Mouse (Mus musculus): ENCODE results near the gene Pcnx.

Pcnx gene

DNA sequence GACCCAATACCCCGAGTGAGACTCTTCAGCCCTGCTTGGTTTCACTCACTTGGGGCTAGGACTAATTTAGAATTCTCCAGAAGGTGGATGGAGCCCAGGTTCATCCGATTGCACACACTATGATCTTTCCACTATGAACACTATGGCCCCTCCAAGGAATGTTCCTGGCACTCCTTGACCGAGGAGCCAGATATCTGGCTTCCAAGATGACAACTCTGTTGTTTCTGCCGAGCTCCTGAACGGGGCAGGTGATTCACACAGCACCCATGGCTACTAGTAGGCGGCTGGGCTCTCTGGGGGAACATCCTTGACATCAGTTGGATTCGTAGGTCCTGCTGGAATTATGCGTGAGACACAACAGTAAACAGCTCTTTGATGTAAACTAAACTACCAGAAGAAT is 4.8 kb upstream of the Pcnx start:
- no peak for DNase-seq (ENCODE audit: low read depth, low spot score)

DNA sequence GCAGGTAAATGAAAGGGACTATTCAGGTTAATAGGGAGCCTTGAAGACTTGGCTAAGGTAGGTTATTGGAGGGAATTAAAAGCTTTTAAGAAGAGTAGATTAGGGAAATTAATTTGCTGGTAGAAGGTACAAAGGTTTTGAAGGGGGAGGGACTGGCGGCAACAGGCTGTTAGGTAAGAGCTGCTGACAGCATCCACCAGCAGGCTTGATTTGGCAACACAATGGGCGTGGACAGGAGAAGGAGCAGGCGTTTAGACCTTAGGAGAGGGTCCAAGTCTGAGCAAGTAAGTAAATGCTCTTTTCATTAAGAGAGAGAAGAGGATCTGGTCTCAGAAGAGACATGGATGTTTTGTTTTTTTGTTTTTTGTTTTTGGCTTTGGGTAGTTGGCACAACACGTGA is 3.1 kb upstream of the Pcnx start:
- no peak for DNase-seq (ENCODE audit: low read depth, low spot score)

DNA sequence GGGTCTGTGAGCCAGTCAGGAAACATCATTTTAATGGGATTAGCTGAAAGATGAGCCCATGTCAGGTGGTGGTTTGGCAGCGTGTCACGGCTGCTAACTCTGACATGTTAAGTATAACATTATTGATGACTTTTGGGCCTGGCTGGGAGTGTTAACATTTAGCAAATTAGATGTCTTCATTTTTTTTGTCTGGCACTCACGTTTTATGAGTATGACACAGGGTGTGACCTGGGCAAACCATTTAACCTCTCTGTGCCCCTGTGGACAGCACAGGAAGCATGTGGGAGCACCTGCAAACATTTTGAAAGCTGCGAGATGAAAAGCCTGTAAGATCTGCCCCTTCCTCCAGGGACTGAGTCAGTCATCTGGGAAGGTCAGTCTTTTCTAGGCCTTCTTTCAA is 2.6 kb upstream of the Pcnx start:
- no peak for DNase-seq (ENCODE audit: low read depth, low spot score)

- no peak for DNase-seq (ENCODE audit: low read depth, low spot score)
Observed at GRCm38 (mm10) chr12:81857978-81858569, 1.7 kb upstream of the Pcnx start.

GRCm38 (mm10) chr12:81860308-81861181 is 722 bp downstream of the Pcnx start:
- DNase-seq (ENCODE audit: low read depth, low spot score) = peak; percentile 80

DNA sequence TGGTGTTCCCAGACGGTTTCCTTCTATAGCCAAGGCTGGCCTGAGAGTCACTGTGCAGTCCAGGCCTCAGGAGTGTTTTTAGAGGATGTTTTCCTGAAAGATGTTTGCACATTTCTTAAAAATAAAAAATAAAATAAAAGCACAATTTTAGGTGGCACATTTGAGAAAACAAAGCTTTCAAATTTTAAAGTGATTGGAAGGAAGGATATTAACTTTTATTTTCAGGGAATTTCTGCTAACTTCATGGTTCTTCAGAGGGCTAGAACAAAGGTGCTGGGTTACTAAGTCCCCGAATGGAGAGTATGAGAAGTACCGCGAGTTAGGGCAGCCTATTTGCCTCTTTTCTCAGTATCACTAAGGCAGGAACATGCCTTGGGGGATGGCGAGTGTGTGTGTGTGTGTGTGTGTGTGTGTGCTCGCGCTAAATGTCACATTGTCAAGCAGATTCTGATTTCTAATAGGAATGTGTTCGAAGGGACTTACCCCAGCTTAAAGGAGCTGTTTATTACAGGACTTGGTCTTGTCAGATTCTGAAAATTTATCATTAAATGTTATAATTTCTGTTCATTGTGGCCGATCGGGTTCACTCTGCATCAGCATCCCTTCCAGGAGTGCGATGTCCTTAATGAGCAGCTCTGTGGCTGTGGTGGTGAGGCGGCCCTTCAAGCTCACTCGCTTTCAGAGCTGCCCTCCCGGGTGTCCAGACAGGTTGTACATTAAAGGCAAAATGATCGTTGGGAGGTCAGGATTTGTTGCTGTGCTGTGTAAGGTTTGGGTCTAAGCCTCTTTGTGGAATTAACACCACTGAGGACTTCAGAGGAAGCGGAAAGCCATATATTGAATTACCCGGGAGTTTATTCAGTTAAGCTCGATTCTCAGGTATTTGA is 1.6 kb downstream of the Pcnx start:
- peak; percentile 51 for DNase-seq (ENCODE audit: low read depth, low spot score)

DNA sequence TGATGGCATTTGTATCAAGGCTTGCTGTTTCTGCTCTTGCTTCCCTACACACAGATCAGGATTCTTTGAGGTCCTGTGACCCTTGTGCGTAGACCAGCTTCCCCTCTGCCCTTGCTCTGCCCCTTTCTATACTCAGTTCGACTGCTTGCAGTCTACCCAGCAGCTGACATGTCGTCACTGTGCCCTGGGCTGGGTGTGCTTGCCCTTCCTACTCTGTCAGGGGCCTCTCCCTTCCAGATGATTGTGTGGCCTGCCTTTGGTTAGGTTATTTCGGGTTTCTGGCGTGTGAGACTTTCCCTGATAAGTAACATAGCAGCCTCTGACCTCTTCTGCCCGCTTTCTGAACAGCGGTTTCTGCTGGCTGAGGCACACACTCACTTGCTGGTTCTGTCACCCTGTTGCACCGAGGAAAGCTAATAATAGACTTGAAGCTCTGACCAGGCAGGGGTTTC is 2.6 kb downstream of the Pcnx start:
- peak; percentile 19 for DNase-seq (ENCODE audit: low read depth, low spot score)

DNA sequence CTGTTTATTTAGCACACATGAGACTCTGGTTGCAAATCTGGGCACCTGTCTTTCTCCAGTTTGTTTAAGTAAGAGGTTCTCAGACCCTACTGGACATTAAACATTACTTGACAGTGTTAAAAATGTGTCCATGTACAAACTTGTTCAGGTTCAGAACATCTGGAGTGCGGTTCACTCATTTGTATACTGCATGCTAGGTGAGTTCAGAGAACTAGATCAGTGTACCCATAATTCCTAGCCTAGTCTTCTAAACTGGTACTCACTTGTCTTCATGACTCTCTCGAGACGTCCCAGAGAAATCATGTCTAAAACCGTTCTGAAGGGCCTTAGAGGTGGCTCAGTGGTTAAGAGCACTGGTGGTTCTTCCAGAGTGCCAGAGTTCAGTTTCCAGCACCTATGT is 4.1 kb downstream of the Pcnx start:
- DNase-seq (ENCODE audit: low read depth, low spot score) = no peak

DNA sequence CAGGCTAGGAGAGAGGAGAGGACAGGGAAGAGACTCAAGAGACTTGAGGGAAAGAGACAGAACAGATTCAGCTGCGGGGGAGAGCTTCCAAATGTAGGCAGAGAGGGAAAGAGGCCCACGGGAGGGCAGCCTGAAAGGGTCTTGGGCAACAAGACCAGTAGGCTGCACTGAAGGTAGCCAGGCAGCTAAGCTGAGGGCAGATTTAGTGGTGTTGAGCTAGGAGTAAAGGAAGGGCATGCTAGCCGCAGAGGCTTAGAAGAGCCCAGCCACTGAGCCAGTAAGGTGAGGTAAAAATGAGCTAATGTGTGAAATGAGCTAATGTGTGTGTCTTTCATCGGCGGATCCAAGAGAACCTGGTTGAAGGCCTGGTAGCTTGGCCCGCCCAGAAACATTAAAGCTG is 5.4 kb downstream of the Pcnx start:
- DNase-seq (ENCODE audit: low read depth, low spot score) = no peak

DNA sequence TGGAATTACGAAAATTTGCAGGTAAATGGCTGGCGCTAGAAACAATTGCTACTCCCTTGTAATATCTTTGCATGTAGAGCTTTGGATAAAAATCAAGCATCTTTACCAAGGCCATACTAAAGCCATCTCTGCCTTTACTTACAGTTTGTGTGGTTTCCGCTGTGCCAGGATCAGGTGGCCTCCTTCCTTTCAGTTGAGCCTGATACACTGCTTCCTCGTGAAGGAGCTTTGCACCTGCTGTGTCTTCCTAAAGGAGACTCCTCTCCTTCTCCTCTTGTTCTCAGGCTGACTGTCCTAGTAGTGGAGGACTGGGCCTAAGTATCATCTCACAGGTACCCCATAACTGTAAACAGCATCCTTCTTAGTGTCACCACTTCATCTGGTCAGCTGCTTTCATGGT is 7.5 kb downstream of the Pcnx start:
- DNase-seq (ENCODE audit: low read depth, low spot score) = no peak

DNA sequence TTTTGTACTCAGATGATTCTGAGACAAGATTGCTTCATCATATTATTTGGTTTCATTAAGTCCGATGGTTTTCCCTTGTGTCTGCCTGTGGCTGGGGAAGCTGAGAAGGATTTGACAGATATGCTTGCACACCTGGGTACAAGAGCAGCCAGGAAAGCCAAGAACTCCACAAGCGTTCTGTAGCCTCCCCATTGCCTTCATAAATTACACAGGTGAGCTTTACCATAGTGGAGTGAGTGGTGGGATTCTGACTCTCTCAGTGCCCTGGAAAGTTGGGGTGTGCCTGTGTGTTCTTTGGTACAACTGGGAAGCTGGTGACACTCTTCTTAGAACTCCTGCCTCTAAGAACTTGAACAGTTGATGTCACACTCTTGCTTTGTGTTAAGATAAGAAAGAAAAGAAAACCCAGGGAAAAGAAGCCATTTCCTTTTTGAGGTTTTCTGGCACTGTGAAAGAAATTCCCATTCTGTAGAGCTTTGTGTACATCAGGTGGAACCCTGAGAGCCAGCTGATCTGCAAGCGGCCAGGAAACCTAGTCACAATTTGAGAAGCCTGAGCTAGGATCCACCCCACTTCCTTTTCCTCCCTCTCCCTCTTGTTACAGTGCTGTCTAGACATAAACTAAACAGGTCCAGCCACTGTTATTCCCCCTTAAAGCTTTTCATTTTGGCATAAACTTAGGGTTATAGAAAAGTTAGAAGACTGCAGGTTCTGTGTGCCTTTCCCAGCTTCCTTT is 9.6 kb downstream of the Pcnx start:
- no peak for DNase-seq (ENCODE audit: low read depth, low spot score)

DNA sequence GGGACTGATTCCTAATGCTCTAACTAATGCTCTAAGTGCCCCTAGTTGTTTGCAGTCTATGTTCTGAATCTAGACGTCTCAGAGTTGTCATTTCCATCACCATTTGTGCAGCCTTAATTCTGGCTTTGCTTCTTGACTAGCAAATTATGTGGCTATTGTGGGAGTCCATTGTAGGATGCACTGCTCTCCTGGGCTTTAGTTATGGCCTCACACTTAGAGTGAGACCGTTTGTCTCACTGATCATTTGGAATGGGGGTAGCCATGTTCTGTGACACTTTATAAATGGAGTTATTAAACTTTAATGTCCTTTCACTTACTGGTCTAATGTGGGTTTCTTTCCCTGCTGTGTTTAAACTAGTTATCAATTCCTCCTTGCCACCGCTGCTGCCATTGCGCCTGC is 13.5 kb downstream of the Pcnx start:
- no peak for DNase-seq (ENCODE audit: low read depth, low spot score)

GRCm38 (mm10) chr12:81880161-81880560 is 20.3 kb downstream of the Pcnx start:
- DNase-seq (ENCODE audit: low read depth, low spot score) = no peak

DNA sequence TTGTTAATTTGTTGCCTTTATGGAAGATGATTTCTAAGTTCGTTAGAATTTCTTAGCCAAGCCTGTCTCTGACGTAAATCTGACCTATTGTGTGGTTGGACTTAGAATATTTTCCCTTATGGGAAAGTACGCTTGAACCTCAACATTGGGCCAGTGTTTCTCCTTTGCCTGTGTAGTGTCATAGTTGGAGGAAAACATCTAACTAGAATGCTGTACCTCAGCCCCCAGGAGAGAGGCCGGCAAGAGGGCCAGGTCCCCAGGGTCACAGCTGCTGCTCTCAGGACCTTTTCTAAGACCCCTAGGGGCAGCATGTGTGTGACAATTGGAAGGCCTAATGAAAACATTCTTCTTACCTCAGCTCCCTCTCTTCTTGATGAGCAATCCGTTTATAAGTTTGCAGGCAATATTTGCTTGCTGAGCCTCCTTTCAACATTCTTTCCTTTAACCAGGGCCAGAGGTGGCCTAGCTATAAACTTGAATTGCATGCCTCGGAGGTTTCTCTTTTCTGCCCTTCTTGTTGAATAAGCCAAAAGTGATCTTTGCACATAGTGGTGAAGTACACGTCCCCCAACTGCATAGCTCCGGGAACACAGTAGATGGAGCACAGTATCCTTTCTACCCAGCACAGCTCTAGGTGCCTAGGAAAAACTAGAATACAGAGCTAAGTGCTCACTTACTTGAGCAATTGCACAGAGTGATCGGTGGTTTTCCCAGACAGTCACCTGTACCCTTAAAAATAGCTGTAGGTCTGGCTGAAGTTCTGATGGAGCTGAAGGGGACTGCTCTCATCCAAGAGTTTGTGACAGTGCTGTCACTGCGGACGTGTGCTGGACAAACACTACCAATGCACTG is 23.7 kb downstream of the Pcnx start:
- no peak for DNase-seq (ENCODE audit: low read depth, low spot score)

- no peak for DNase-seq (ENCODE audit: low read depth, low spot score)
Observed at GRCm38 (mm10) chr12:81884107-81884398, 24.2 kb downstream of the Pcnx start.

DNA sequence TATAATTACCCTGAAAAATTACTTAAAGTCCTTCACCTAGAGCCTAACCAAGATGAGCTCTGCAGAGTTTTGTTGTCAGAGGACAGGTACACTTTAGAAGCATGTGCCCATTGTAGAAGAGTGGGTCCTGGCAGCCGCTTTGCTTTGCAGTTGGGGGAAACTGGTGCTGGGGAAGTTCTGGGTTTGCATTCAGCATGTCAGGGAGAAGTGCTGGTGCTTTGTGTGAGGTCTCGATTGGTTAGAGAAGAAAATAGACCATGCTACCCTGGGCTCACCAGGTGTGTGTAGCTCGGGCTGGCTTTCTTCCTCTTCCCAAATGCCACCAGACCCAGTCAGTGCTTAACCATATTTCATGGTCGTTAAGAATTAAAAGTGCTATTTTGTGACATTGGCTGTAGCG is 25.2 kb downstream of the Pcnx start:
- no peak for DNase-seq (ENCODE audit: low read depth, low spot score)

- no peak for DNase-seq (ENCODE audit: low read depth, low spot score)
Observed at GRCm38 (mm10) chr12:81885982-81886381, 26.2 kb downstream of the Pcnx start.

- DNase-seq (ENCODE audit: low read depth, low spot score) = no peak
Observed at GRCm38 (mm10) chr12:81888954-81889353, 29.1 kb downstream of the Pcnx start.

DNA sequence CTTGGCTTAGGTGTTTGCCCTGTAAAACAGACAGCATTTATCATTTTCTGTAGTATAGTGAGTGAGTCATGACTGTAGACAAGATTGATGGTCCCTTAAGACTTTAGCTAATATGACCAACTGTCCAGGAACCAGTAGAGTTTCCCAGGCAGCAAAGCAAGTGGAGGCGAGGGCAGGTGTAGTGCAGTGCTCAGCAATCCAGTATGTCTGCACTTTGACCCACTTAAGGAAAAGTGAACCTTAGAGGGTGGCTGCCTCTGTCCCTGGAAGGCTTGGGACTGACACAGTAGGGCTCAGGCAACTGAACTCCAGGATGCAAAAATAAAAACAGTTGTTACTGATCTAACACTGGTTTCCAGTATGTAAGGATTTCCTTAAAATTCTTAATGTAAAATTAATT is 32.1 kb downstream of the Pcnx start:
- no peak for DNase-seq (ENCODE audit: low read depth, low spot score)

- DNase-seq (ENCODE audit: low read depth, low spot score) = no peak
Observed at GRCm38 (mm10) chr12:81894311-81894710, 34.5 kb downstream of the Pcnx start.

DNA sequence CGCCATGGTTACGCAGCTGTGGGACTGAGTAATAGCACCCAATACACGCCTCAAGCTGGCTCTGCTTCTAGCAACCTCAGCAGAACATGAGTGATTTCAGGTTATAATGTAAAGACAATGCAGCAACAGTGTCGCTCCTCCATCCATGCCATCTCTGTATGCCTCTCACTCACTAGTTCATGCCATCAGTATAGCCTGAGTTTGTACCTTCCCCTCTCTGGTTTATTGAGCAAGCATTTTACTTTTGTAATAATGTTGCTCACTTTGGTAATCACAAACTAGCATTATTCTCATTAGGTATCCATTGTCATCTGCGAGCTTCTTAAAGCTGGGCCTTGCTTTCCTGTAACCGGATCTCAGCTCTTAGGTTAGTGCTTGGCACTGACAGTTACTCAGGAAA is 36.2 kb downstream of the Pcnx start:
- no peak for DNase-seq (ENCODE audit: low read depth, low spot score)
